Mouse (Mus musculus) frontal cortex, postnatal 14 days (tissue): ENCODE measurements around the gene Fto.

Experiments used
- DNase-seq, 2 experiments: peaks; one replicate each; pipeline ENCODE4 v3.0.0; 2022; ENCODE audit warnings: low spot score in 2 of 2

Gene Fto

GRCm38 (mm10) chr8:91312835-91313832 lies at the start of gene Fto, which contains the start of gene Rpgrip1l:
TSS of gene Fto (plus strand) at chr8:91313525.
TSS of gene Rpgrip1l (minus strand) at chr8:91313262.
- DNase-seq = peak; percentile 97 to 98

GRCm38 (mm10) chr8:91263939-91264338 lies 49.4 kb upstream of the Fto start:
- no peak for DNase-seq

GRCm38 (mm10) chr8:91264564-91264963 lies 48.8 kb upstream of the Fto start:
- no peak for DNase-seq

GRCm38 (mm10) chr8:91269374-91269958 lies 43.9 kb upstream of the Fto start:
- DNase-seq = no peak

- DNase-seq = no peak
Measured at GRCm38 (mm10) chr8:91273493-91273892, 39.8 kb upstream of the Fto start.

- no peak for DNase-seq
Measured at GRCm38 (mm10) chr8:91276337-91276736, 37.0 kb upstream of the Fto start.

- DNase-seq = no peak
Measured at GRCm38 (mm10) chr8:91278060-91278459, 35.3 kb upstream of the Fto start.

- no peak for DNase-seq
Measured at GRCm38 (mm10) chr8:91280467-91281212, 32.7 kb upstream of the Fto start.

GRCm38 (mm10) chr8:91281545-91281944 lies 31.8 kb upstream of the Fto start:
- no peak for DNase-seq

- DNase-seq = no peak
Measured at GRCm38 (mm10) chr8:91282655-91283054, 30.7 kb upstream of the Fto start.

GRCm38 (mm10) chr8:91283815-91284214 lies 29.5 kb upstream of the Fto start:
- no peak for DNase-seq

- DNase-seq = no peak
Measured at GRCm38 (mm10) chr8:91286237-91286636, 27.1 kb upstream of the Fto start.

- DNase-seq = no peak
Measured at GRCm38 (mm10) chr8:91290576-91290975, 22.7 kb upstream of the Fto start.

- no peak for DNase-seq
Measured at GRCm38 (mm10) chr8:91295786-91296185, 17.5 kb upstream of the Fto start.

- DNase-seq = no peak
Measured at GRCm38 (mm10) chr8:91298672-91299071, 14.7 kb upstream of the Fto start.

GRCm38 (mm10) chr8:91304481-91305386 lies 8.6 kb upstream of the Fto start:
- no peak for DNase-seq

- DNase-seq = no peak
Measured at GRCm38 (mm10) chr8:91312342-91312741, 983 bp upstream of the Fto start.

GRCm38 (mm10) chr8:91317567-91318227 lies 4.4 kb downstream of the Fto start:
- no peak for DNase-seq

- DNase-seq = no peak
Measured at GRCm38 (mm10) chr8:91318938-91319729, 5.8 kb downstream of the Fto start.

GRCm38 (mm10) chr8:91323511-91323910 lies 10.2 kb downstream of the Fto start:
- DNase-seq = no peak
